Mouse (Mus musculus) liver, embryonic 14.5 days (tissue): ENCODE measurements at regions not wholly inside any gene's neighbourhood (a gene's known extent, or its start where the extent isn't known, plus 50 kb on each side); places are given as distances from the start of the nearest gene placed in this dataset.

Experiments
- ATAC-seq: fragments of 200-750 bp; cut with Nextera tagmentation; 2 replicates; pipeline ENCODE4 v1.8.0; 2017; ENCODE audit warnings: moderate number of reproducible peaks, mild to moderate bottlenecking, moderate library complexity; ENCODE audit not compliant: insufficient read depth
- DNase-seq, 3 experiments: peaks; one replicate each; pipeline ENCODE4 v3.0.0-alpha.2; 2012 to 2013; ENCODE audit warnings: low read depth in 3 of 3, low spot score in 3 of 3
- H3K27ac ChIP-seq: fragments of 300-500 bp; sonication (generic); 2 replicates; pipeline ENCODE4 v1.5.1; 2014; ENCODE audit warnings: moderate library complexity, mild to moderate bottlenecking, control low read depth, inconsistent platforms
- H3K27me3 ChIP-seq: fragments of 300-500 bp; sonication (generic); 2 replicates; pipeline ENCODE4 v1.6.1; 2014; ENCODE audit warnings: mild to moderate bottlenecking, low read length, moderate library complexity; ENCODE audit not compliant: control insufficient read depth, insufficient read depth
- H3K36me3 ChIP-seq: fragments of 300-500 bp; sonication (generic); replicated peaks from 2 replicates; pipeline ENCODE4 v1.6.1; 2014; ENCODE audit warnings: low read depth; ENCODE audit not compliant: control insufficient read depth, insufficient read depth
- H3K4me1 ChIP-seq, 2 experiments: fragments of 200-500 bp in 1 of 2; fragments of 300-500 bp in 1 of 2; sonication (generic) in 1 of 2; replicated peaks; 2 replicates each; pipeline ENCODE4 v1.6.1; 2012 to 2014; ENCODE audit warnings: antibody characterized with exemption in 1 of 2, inconsistent platforms in 1 of 2, low read length in 1 of 2; ENCODE audit not compliant: control insufficient read depth in 2 of 2, insufficient read depth in 2 of 2
- H3K4me2 ChIP-seq: fragments of 300-500 bp; sonication (generic); 2 replicates; pipeline ENCODE4 v1.6.1; 2014; ENCODE audit warnings: low read depth, mild to moderate bottlenecking, control low read depth, moderate library complexity
- H3K4me3 ChIP-seq, 2 experiments: fragments of 200-500 bp in 1 of 2; fragments of 300-500 bp in 1 of 2; sonication (generic) in 1 of 2; 2 replicates each; pipeline ENCODE4 v1.5.1; 2012 to 2014; ENCODE audit warnings: low read depth in 2 of 2, low read length in 2 of 2, mild to moderate bottlenecking in 2 of 2, control low read depth in 1 of 2, inconsistent platforms in 1 of 2, moderate library complexity in 1 of 2; ENCODE audit not compliant: insufficient read depth in 1 of 2
- H3K9ac ChIP-seq: fragments of 300-500 bp; sonication (generic); replicated peaks from 2 replicates; pipeline ENCODE4 v1.6.1; 2014; ENCODE audit warnings: mild to moderate bottlenecking, control low read depth, moderate library complexity
- H3K9me3 ChIP-seq: fragments of 300-500 bp; sonication (generic); 2 replicates; pipeline ENCODE4 v1.6.1; 2016; ENCODE audit warnings: low read length, mixed read lengths; ENCODE audit not compliant: control insufficient read depth
- CTCF ChIP-seq: IDR thresholded peaks from 2 replicates; pipeline ENCODE4 v1.5.1; 2016; ENCODE audit warnings: antibody characterized with exemption, low read depth, control low read depth
- EP300 ChIP-seq: IDR thresholded peaks from 2 replicates; pipeline ENCODE4 v1.6.1; 2016; ENCODE audit warnings: antibody characterized with exemption, low read depth
- WGBS: fragments of 180-500 bp; shearing (Covaris S2); extraction: QIAGEN DNeasy Blood & Tissue Kit; methylation state at CpG from one replicate; pipeline ENCODE4 v1.1.7; 2014; ENCODE audit not compliant: insufficient replicate concordance; 5-methylcytosine and 5-hydroxymethylcytosine counted together

- Histone ChIP-seq H3K4me1 (no peaks in the 10 kb centered on the region), H3K9ac (no peak overlapping the region), H3K27me3 (no peaks in the 10 kb centered on the region), H3K36me3 (no peaks in the 10 kb centered on the region), H3K9me3 (no peaks in the 10 kb centered on the region), H3K27ac (no peak overlapping the region), H3K4me2 (no peak overlapping the region), H3K4me3 (no peak overlapping the region)
- 65% methylated on average over 4 of the region's 4 CpGs for WGBS
- TF ChIP-seq EP300: no peak
- TF ChIP-seq CTCF: no peak
- DNase-seq (no peak), ATAC-seq (no peak)
Measured at GRCm38 (mm10) chr12:109893657-109894056, 293.5 kb upstream of the Rtl1 start.

DNA sequence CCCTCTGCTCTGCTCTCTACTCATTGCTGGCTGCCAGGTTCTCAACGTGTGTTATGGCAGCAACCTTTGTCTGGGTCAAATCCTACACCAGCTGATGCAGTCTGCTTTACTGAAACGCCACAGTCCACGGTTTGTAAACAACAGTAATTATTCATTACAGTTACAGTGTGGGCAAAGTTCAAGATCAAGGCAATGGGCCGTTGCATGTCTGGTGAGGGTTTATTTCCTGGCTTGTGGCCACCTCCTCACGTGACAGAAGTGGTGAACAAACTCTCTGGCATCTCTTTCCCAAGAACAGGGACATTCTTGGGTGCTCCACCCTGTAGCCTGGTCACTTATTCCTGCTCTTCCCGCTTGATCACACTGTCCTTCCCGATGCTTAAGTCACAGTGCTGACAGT, 295.3 kb upstream of the Rtl1 start:
- Histone ChIP-seq H3K4me1 (no peaks in the 10 kb centered on the region), H3K4me2 (no peak overlapping the region), H3K27me3 (no peaks in the 10 kb centered on the region), H3K36me3 (no peaks in the 10 kb centered on the region), H3K9me3 (no peaks in the 10 kb centered on the region), H3K27ac (no peak overlapping the region), H3K9ac (no peak overlapping the region), H3K4me3 (no peak overlapping the region)
- ATAC-seq (no peak), DNase-seq (no peak)
- WGBS: 55% methylated on average over 7 of the region's 7 CpGs
- TF ChIP-seq CTCF (no peak), EP300 (no peak)

DNA sequence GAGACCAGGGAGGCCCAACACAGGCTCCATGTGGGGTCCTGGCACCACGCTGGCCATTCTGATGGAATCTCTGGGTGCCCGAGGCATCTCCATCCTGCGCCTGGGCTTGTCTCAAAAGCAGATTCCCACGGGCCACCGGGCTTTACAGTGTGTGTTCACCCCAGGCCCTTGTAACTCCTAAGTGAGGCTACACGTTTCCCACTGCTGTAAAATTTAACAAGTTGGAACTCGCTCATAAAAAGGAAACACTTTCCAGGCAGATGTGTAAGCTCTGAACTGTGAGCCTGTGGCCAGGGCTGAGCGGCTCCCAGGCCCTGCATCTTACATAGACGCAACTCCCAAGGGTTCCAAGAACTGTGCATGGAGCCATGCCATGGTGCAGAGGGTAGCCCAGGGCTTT, 296.3 kb upstream of the Rtl1 start:
- DNase-seq: no peak
- TF ChIP-seq CTCF (no peak), EP300 (no peak)
- Histone ChIP-seq H3K9me3 (no peaks in the 10 kb centered on the region), H3K4me3 (no peak overlapping the region), H3K27me3 (no peaks in the 10 kb centered on the region), H3K36me3 (no peaks in the 10 kb centered on the region), H3K4me2 (no peak overlapping the region), H3K4me1 (no peaks in the 10 kb centered on the region), H3K27ac (no peak overlapping the region), H3K9ac (no peak overlapping the region)
- WGBS: 66% methylated on average over 9 of the region's 9 CpGs
- no peak for ATAC-seq

DNA sequence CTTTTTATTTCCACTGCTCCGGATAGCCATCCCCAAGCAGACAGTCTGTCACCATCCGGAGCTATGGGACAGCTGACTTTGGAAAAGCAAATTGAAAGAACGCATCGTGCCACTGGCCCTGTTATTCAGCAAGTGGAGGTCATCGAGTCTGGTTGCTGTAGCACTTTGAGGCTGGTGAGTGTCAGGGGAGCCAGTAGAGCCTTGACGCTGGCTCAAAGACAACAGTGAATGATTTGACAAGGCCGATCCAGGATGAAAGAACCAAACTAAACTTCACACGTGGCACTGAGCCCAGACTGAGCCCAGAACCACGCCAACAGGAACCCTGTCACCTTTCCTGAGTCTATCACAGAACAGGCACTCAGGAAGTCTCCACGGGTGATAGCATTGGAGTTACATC, 296.8 kb upstream of the Rtl1 start:
- H3K4me2 ChIP-seq: no peak overlapping the region
- no peak overlapping the region for H3K27ac ChIP-seq
- no peaks in the 10 kb centered on the region for H3K9me3 ChIP-seq
- H3K36me3 ChIP-seq: no peaks in the 10 kb centered on the region
- H3K4me1 ChIP-seq: no peaks in the 10 kb centered on the region
- DNase-seq (no peak), ATAC-seq (no peak)
- no peak overlapping the region for H3K4me3 ChIP-seq
- H3K27me3 ChIP-seq: no peaks in the 10 kb centered on the region
- 61% methylated on average over 10 of the region's 10 CpGs for WGBS
- no peak for TF ChIP-seq EP300
- no peak for TF ChIP-seq CTCF
- H3K9ac ChIP-seq: no peak overlapping the region

DNA sequence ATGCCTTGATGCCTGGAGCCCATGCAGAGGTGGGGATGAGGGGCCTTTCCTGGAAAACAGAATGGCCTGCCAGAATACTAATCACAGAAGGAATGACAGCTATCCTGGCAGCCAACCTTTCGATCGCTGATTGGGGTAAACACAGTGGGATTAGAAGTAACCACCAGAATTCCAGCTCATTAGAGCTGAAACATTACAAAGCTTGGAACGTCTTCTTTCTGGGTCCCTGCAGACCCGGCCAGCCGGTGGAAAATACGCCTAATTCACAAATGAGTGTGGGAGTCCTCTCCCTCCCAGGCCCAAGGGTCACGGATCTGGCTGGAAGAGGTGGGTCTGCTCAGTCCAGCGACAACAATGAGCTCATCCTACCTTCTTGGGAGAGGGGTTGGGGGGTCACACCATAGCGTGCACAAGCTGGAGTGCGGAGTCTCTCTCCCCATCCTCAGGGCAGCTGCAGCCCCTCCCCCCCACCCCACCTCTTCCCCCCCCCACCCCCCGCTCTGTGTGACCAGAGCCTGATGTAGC, 297.8 kb upstream of the Rtl1 start:
- Histone ChIP-seq H3K9me3 (no peaks in the 10 kb centered on the region), H3K36me3 (no peaks in the 10 kb centered on the region), H3K4me1 (no peaks in the 10 kb centered on the region), H3K4me3 (no peak overlapping the region), H3K27ac (no peak overlapping the region), H3K4me2 (no peak overlapping the region), H3K9ac (no peak overlapping the region), H3K27me3 (no peaks in the 10 kb centered on the region)
- DNase-seq: no peak
- TF ChIP-seq EP300: no peak
- TF ChIP-seq CTCF: no peak
- 67% methylated on average over 11 of the region's 11 CpGs for WGBS
- ATAC-seq: no peak
